8 mouse cellular contexts compared by ENCODE assay signal in genomic region chr19:28679291-28679775, GRCm38 (mm10). TPM values are rescaled to one million over a fixed set of nuclear protein-coding genes. Genes with fewer than 3 reads are reported as not detected.
DNase-seq lines count a peak whose midpoint lies in the region; ATAC-seq lines count a peak whose summit lies in the region.

No protein-coding gene starts in this region.

- H3K27me3 ChIP-seq in heart, embryonic 14.5 days (ENCODE audit: control insufficient read depth, insufficient read depth, low read length) = peaks cover 5% of the 10 kb centered on the region; the same call in 1 of the 2 replicates
- peaks cover 35% of the 10 kb centered on the region for H3K27me3 ChIP-seq in liver, embryonic 16.5 days (ENCODE audit: control insufficient read depth, insufficient read depth, low read depth, low read length)
- 0 out of 2 replicates have a peak, but pooled peaks cover 7% of the 10 kb centered on the region for H3K27me3 ChIP-seq in stomach, embryonic 15.5 days (replicated peaks)

- no peak overlapping the region for H3K27ac ChIP-seq in heart, embryonic 14.5 days (replicated peaks in 1 of 2; ENCODE audit: control insufficient read depth in 1 of 2, insufficient read depth in 1 of 2, low read depth in 2 of 2, low read length in 2 of 2)
- H3K27ac ChIP-seq in liver, embryonic 16.5 days (ENCODE audit: low read length) = no peak overlapping the region
- peak overlapping the region; percentile 51; the same call in 1 of the 2 replicates for H3K27ac ChIP-seq in stomach, embryonic 15.5 days

- H3K4me3 ChIP-seq in heart, embryonic 14.5 days (ENCODE audit: control insufficient read depth in 1 of 2, insufficient read depth in 1 of 2, low read depth in 1 of 2, low read length in 2 of 2) = peak overlapping the region; percentile 59 to 63
- peak overlapping the region; percentile 55 for H3K4me3 ChIP-seq in liver, embryonic 16.5 days (ENCODE audit: low read depth, low read length)
- peak overlapping the region; percentile 56 for H3K4me3 ChIP-seq in stomach, embryonic 15.5 days (replicated peaks)

- H3K9ac ChIP-seq in heart, embryonic 14.5 days (ENCODE audit: low read length) = peak overlapping the region; percentile 72
- H3K9ac ChIP-seq in liver, embryonic 16.5 days (ENCODE audit: low read depth, low read length) = no peak overlapping the region
- H3K9ac ChIP-seq in stomach, embryonic 15.5 days = peak overlapping the region; percentile 40

- no peak for ATAC-seq in heart, embryonic 14.5 days (ENCODE audit: insufficient number of reproducible peaks, insufficient read depth, low FRiP score, low read depth)
- no peak for ATAC-seq in liver, embryonic 16.5 days (ENCODE audit: low read depth)
- ATAC-seq in stomach, embryonic 15.5 days (ENCODE audit: insufficient read depth, low FRiP score, low read depth) = no peak

- intact Hi-C loops in left cerebral cortex, postnatal 10 days (cut with DNase I) = no loop called here

- WGBS in heart, embryonic 14.5 days = under 1% methylated on average over 28 of the region's 28 CpGs
- WGBS in liver, embryonic 16.5 days (ENCODE audit: insufficient replicate concordance) = under 1% methylated on average over 27 of the region's 28 CpGs
- 0% methylated on average over 28 of the region's 28 CpGs for WGBS in stomach, embryonic 15.5 days

- DNase-seq in left cerebral cortex, adult 18-20 months (ENCODE audit: low spot score in 2 of 2) = peak; percentile 18 to 27
- DNase-seq in left cerebral cortex, postnatal 10 days (ENCODE audit: extremely low spot score in 1 of 2, low spot score in 2 of 2) = no peak
- DNase-seq in brain, adult 2 months (ENCODE audit: low read depth, low spot score) = peak; percentile 22
- no peak for DNase-seq in cerebellum, postnatal 10 days
- DNase-seq in yolk sac, embryonic 10.5 days (ENCODE audit: low spot score) = no peak

- no peaks in the 10 kb centered on the region for H3K36me3 ChIP-seq in heart, embryonic 14.5 days (ENCODE audit: control insufficient read depth, insufficient read depth, low read length)
- H3K36me3 ChIP-seq in liver, embryonic 16.5 days (ENCODE audit: control insufficient read depth, insufficient read depth) = no peaks in the 10 kb centered on the region
- no peaks in the 10 kb centered on the region for H3K36me3 ChIP-seq in stomach, embryonic 15.5 days

- no peaks in the 10 kb centered on the region for H3K9me3 ChIP-seq in heart, embryonic 14.5 days (ENCODE audit: control insufficient read depth, low read length)
- no peaks in the 10 kb centered on the region for H3K9me3 ChIP-seq in liver, embryonic 16.5 days (replicated peaks; ENCODE audit: control insufficient read depth, low read length)
- no peaks in the 10 kb centered on the region for H3K9me3 ChIP-seq in stomach, embryonic 15.5 days

- H3K4me1 ChIP-seq in heart, embryonic 14.5 days (ENCODE audit: control insufficient read depth in 2 of 2, insufficient read depth in 2 of 2, low read length in 2 of 2) = peaks cover 11 to 20% of the 10 kb centered on the region in 2 experiments; a peak in 3 of 4 replicates
- no peaks in the 10 kb centered on the region; the same call in 1 of the 2 replicates for H3K4me1 ChIP-seq in liver, embryonic 16.5 days (ENCODE audit: control insufficient read depth, low read depth, low read length)
- peaks cover 9% of the 10 kb centered on the region; the same call in 1 of the 2 replicates for H3K4me1 ChIP-seq in stomach, embryonic 15.5 days

- H3K4me2 ChIP-seq in heart, embryonic 14.5 days (ENCODE audit: low read length) = peak overlapping the region; percentile 99
- peak overlapping the region; percentile 76 for H3K4me2 ChIP-seq in liver, embryonic 16.5 days (ENCODE audit: low read depth, low read length)
- H3K4me2 ChIP-seq in stomach, embryonic 15.5 days = peak overlapping the region; percentile 94

RNA-seq across cellular contexts. Expression of gene Glis3, which starts 0.5 kb away (rescaled TPM):
- 1 to 10 TPM; 7.3 to 7.5 TPM for total RNA-seq in left cerebral cortex, adult 18-20 months (2021)
- 1 to 10 TPM; 5.3 to 6.5 TPM for total RNA-seq in left cerebral cortex, postnatal 10 days (2021)
- polyA plus RNA-seq in heart, embryonic 14.5 days (2014; fragmentation: Nextera tagmentation; extraction: Ambion mirVana) = 0.92 and 1.6 TPM in 2 replicates
- polyA plus RNA-seq in liver, embryonic 16.5 days (2015; fragmentation: Nextera tagmentation; extraction: Ambion mirVana) = 0.12 and 0.27 TPM in 2 replicates
- 2.9 and 4.4 TPM in 2 replicates for polyA plus RNA-seq in stomach, embryonic 15.5 days (2015; fragmentation: Nextera tagmentation; extraction: Ambion mirVana)

Comparison
In these comparisons a context has a peak if more than half of its experiments do, and no peak if none do; other contexts are left out.
1. DNase-seq: peak in left cerebral cortex, adult 18-20 months (2 of 2) and brain, adult 2 months (single experiment); none in left cerebral cortex, postnatal 10 days (0 of 2), cerebellum, postnatal 10 days (0 of 2) and yolk sac, embryonic 10.5 days (single experiment).
2. Peak in every context shown above with its lines, with median percentiles within 50 percentile points of each other: H3K4me2 ChIP-seq and H3K4me3 ChIP-seq.